Mouse (Mus musculus): Measurements from ENCODE around the gene Tmem100.

The Tmem100 gene

GRCm38 (mm10) chr11:90066405-90067250 lies 36.5 kb downstream of the Tmem100 start:
- no peak for DNase-seq

- no peak for DNase-seq
Observed at GRCm38 (mm10) chr11:90071747-90072146, 41.6 kb downstream of the Tmem100 start.

- no peak for DNase-seq
Observed at GRCm38 (mm10) chr11:90073201-90073600, 43.1 kb downstream of the Tmem100 start.

GRCm38 (mm10) chr11:90076666-90077065 lies 46.5 kb downstream of the Tmem100 start:
- no peak for DNase-seq

- DNase-seq = no peak
Observed at GRCm38 (mm10) chr11:90080678-90081267, 50.6 kb downstream of the Tmem100 start.

GRCm38 (mm10) chr11:90081820-90082596 lies 51.9 kb downstream of the Tmem100 start:
- DNase-seq = no peak

GRCm38 (mm10) chr11:90083042-90083441 lies 52.9 kb downstream of the Tmem100 start:
- DNase-seq = no peak

GRCm38 (mm10) chr11:90084166-90084565 lies 54.0 kb downstream of the Tmem100 start:
- DNase-seq = no peak
